Mouse (Mus musculus): Measurements from ENCODE around the gene Scn3a. TPM values are rescaled to one million over a fixed set of nuclear protein-coding genes. Genes with fewer than 3 reads are reported as not detected.
A peak's percentile ranks its signal among the peaks of the same experiment; 100 is the strongest.

Scn3a gene
- not detected for polyA plus RNA-seq (2012; fragmentation: generic; extraction: Trizol)
- long read RNA-seq, experiment 1: 0 reads
- long read RNA-seq, experiment 2: 0 reads

DNA sequence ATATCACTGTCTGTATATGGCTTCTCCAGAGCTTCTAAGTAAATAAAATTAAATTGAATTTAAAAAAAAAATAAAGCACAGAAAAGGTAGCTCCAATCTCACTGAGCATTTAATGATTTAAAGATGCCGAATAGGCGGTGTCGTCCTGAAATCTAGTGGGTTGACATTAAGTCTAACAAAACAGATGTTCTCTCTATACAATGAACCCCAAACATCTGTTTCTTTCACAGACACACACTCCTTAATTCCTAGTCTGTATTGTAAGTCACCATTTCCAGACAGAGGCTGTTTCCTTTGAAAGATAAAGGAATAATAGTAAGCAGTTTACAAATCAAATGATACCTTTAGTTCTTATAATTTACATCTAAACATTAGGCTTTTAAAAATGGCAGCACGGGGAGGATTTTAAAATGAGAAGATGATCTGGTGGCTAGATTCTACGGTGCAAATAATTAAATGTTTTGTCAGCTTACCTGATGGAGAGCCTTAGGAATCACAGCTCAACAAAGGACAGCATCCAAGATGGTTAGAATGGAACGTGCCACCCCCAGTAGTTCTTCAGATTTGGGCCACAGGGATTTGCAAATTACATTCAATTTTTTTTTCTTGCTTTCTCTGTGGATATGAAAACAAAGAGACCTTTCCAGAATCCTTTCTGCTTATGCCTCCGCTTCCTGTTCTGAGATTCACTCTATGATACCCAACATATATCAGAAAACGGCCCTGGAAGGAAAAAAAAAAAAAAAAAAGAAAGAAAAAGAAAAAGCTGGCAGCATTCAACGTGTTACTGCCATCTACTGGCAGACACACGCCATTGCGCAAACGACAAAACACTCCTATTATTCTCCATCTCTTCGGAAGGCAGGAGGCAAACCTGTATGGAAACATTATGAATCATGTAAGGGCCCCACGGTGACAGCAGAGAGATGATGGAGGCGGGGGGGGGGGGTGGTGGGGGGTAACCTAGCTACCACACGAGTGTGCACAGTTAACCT, at the start of gene Scn3a:
Gene Scn3a, minus strand, starts transcription at position 835 of the 995 bp plus-strand sequence.
- Histone ChIP-seq H3K4me3 (ENCODE audit: insufficient read depth, poor library complexity, severe bottlenecking) (no peak within 1 kb of the TSS), H3K27me3 (ENCODE audit: control insufficient read depth, insufficient read depth, insufficient read length) (peaks cover 8% of the 10 kb centered on the region), H3K36me3 (ENCODE audit: control insufficient read depth, insufficient read depth) (no peaks in the 10 kb centered on the region), H3K79me2 (ENCODE audit: control insufficient read depth, insufficient read depth) (no peaks in the 10 kb centered on the region), H3ac (ENCODE audit: control insufficient read depth, insufficient read length, low read depth) (no peak within 1 kb of the TSS), H3K79me3 (ENCODE audit: low read depth) (no peaks in the 10 kb centered on the region)
- no peak for TF ChIP-seq MYOG (IDR thresholded peaks at IDR 0.05; ENCODE audit: control insufficient read depth, extremely low read depth, insufficient read length)
- TF ChIP-seq FOSL1 (IDR thresholded peaks at IDR 0.05; ENCODE audit: insufficient read depth, low read length, poor library complexity, severe bottlenecking): no peak
- peak; percentile 33 for TF ChIP-seq CTCF (IDR thresholded peaks at IDR 0.05; ENCODE audit: control insufficient read depth, insufficient read depth, insufficient read length)
- TF ChIP-seq MYOD1 (IDR thresholded peaks at IDR 0.05; ENCODE audit: control insufficient read depth, insufficient read length, low read depth): no peak
- peak; percentile 83 for TF ChIP-seq CEBPB (IDR thresholded peaks at IDR 0.05; ENCODE audit: low read depth)
- no peak for TF ChIP-seq USF1 (IDR thresholded peaks at IDR 0.05; ENCODE audit: low read depth)

DNA sequence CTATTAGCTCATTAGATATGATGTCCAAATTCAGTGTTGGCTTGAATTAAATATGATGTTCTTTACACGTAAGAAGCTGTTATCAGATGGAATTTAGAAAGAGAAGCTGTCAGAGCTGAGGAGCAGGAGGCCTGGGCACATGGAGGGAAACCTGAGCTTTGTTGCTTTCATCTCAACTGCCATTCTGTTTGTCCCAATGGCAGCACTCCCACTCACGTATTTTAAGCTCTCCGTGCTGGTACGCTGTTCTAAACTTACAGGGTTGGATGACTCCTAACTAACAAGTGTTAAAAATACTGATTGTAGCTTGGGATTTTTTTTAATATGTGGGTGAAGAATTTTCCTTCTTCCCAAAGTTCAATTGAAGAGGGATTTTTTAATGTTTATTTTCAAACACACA, 44.5 kb upstream of the Scn3a start:
- Histone ChIP-seq H3K27me3 (ENCODE audit: control insufficient read depth, insufficient read depth, insufficient read length) (no peaks in the 10 kb centered on the region), H3K36me3 (ENCODE audit: control insufficient read depth, insufficient read depth) (no peaks in the 10 kb centered on the region), H3K79me2 (ENCODE audit: control insufficient read depth, insufficient read depth) (no peaks in the 10 kb centered on the region), H3K79me3 (ENCODE audit: low read depth) (no peaks in the 10 kb centered on the region), H3K4me3 (ENCODE audit: insufficient read depth, poor library complexity, severe bottlenecking) (no peak overlapping the region), H3ac (ENCODE audit: control insufficient read depth, insufficient read length, low read depth) (no peak overlapping the region)
- TF ChIP-seq CEBPB (IDR thresholded peaks at IDR 0.05; ENCODE audit: low read depth) (no peak), CTCF (IDR thresholded peaks at IDR 0.05; ENCODE audit: control insufficient read depth, insufficient read depth, insufficient read length) (no peak)

DNA sequence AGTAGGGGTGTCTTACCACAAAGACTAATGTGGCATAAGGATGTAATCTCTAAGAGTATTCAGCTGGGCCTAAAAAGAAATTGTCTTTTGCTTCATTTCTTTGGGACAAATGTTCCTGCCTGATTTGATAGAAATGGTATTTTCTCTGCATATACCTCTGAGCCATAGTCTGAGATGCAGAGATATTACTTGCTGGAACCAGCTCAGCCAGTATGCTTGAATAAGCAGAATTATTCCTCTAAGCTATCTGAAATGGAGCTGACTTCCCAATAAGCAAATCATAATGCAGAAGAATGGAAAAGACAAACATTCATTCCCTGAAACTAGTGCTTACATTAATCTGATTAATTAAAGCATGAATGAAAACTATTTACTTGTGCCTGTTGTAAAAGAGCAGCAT, 40.4 kb upstream of the Scn3a start:
- H3K4me3 ChIP-seq (ENCODE audit: insufficient read depth, poor library complexity, severe bottlenecking): no peak overlapping the region
- H3K36me3 ChIP-seq (ENCODE audit: control insufficient read depth, insufficient read depth): no peaks in the 10 kb centered on the region
- no peaks in the 10 kb centered on the region for H3K79me3 ChIP-seq (ENCODE audit: low read depth)
- H3K27me3 ChIP-seq (ENCODE audit: control insufficient read depth, insufficient read depth, insufficient read length): no peaks in the 10 kb centered on the region
- TF ChIP-seq CTCF (IDR thresholded peaks at IDR 0.05; ENCODE audit: control insufficient read depth, insufficient read depth, insufficient read length) (no peak), CEBPB (IDR thresholded peaks at IDR 0.05; ENCODE audit: low read depth) (no peak), FOSL1 (IDR thresholded peaks at IDR 0.05; ENCODE audit: insufficient read depth, low read length, poor library complexity, severe bottlenecking) (no peak), MYOG (IDR thresholded peaks at IDR 0.05; ENCODE audit: control insufficient read depth, extremely low read depth, insufficient read length) (no peak), MAX (IDR thresholded peaks at IDR 0.05) (no peak), MYOD1 (IDR thresholded peaks at IDR 0.05; ENCODE audit: control insufficient read depth, insufficient read length, low read depth) (no peak), USF1 (IDR thresholded peaks at IDR 0.05; ENCODE audit: low read depth) (no peak)
- H3ac ChIP-seq (ENCODE audit: control insufficient read depth, insufficient read length, low read depth): no peak overlapping the region
- no peaks in the 10 kb centered on the region for H3K79me2 ChIP-seq (ENCODE audit: control insufficient read depth, insufficient read depth)

DNA sequence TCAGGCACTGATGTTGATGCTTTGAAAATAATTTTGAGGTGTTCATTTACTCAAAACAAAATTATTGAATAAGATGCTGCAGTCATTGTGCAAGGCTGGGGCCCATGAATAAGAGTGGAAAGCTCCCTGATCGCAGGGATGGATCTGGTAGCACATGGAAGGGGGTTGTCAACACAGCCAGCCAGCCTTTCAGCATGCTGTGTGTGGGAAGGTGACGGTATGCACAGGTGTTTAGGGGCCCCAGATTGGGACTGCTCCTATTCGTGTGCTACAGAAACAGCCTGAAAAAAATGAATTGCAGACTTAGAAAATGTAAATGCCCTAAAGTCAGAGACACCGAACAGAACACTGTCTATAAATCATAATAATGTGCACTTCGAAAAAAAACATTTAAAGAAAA, 20.3 kb upstream of the Scn3a start:
- Histone ChIP-seq H3K79me3 (ENCODE audit: low read depth) (no peaks in the 10 kb centered on the region), H3K36me3 (ENCODE audit: control insufficient read depth, insufficient read depth) (no peaks in the 10 kb centered on the region), H3K79me2 (ENCODE audit: control insufficient read depth, insufficient read depth) (no peaks in the 10 kb centered on the region), H3K4me3 (ENCODE audit: insufficient read depth, poor library complexity, severe bottlenecking) (no peak overlapping the region), H3ac (ENCODE audit: control insufficient read depth, insufficient read length, low read depth) (no peak overlapping the region), H3K27me3 (ENCODE audit: control insufficient read depth, insufficient read depth, insufficient read length) (no peaks in the 10 kb centered on the region)
- TF ChIP-seq MAX (IDR thresholded peaks at IDR 0.05): no peak
- TF ChIP-seq FOSL1 (IDR thresholded peaks at IDR 0.05; ENCODE audit: insufficient read depth, low read length, poor library complexity, severe bottlenecking): no peak
- no peak for TF ChIP-seq MYOG (IDR thresholded peaks at IDR 0.05; ENCODE audit: control insufficient read depth, extremely low read depth, insufficient read length)
- no peak for TF ChIP-seq CTCF (IDR thresholded peaks at IDR 0.05; ENCODE audit: control insufficient read depth, insufficient read depth, insufficient read length)
- TF ChIP-seq CEBPB (IDR thresholded peaks at IDR 0.05; ENCODE audit: low read depth): no peak
- no peak for TF ChIP-seq USF1 (IDR thresholded peaks at IDR 0.05; ENCODE audit: low read depth)
- TF ChIP-seq MYOD1 (IDR thresholded peaks at IDR 0.05; ENCODE audit: control insufficient read depth, insufficient read length, low read depth): no peak

DNA sequence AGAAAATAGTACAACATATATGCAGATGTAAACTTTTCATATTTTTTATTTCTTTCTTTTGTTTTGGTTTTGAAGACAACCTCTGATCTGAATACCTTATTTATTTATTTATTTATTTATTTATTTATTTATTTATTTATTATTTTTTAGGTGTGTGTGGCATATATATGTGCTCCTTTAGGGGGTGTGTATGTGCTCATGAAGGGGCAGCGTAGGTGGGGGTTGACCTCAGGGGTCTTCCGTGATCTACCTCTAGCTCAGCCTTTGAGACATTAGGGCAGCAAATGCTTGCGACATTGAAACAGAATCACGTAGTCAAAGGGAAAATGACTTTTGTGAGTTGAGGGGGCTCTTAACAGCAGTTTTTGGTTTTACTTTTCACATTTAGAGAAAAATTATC, 498 bp upstream of the Scn3a start:
- Histone ChIP-seq H3K4me3 (ENCODE audit: insufficient read depth, poor library complexity, severe bottlenecking) (no peak overlapping the region), H3K27me3 (ENCODE audit: control insufficient read depth, insufficient read depth, insufficient read length) (peaks cover 8% of the 10 kb centered on the region), H3K79me2 (ENCODE audit: control insufficient read depth, insufficient read depth) (no peaks in the 10 kb centered on the region), H3K36me3 (ENCODE audit: control insufficient read depth, insufficient read depth) (no peaks in the 10 kb centered on the region), H3K79me3 (ENCODE audit: low read depth) (no peaks in the 10 kb centered on the region), H3ac (ENCODE audit: control insufficient read depth, insufficient read length, low read depth) (no peak overlapping the region)
- no peak for TF ChIP-seq MYOD1 (IDR thresholded peaks at IDR 0.05; ENCODE audit: control insufficient read depth, insufficient read length, low read depth)
- no peak for TF ChIP-seq MAX (IDR thresholded peaks at IDR 0.05)
- TF ChIP-seq CEBPB (IDR thresholded peaks at IDR 0.05; ENCODE audit: low read depth): no peak
- TF ChIP-seq FOSL1 (IDR thresholded peaks at IDR 0.05; ENCODE audit: insufficient read depth, low read length, poor library complexity, severe bottlenecking): no peak
- no peak for TF ChIP-seq MYOG (IDR thresholded peaks at IDR 0.05; ENCODE audit: control insufficient read depth, extremely low read depth, insufficient read length)
- TF ChIP-seq USF1 (IDR thresholded peaks at IDR 0.05; ENCODE audit: low read depth): no peak
- no peak for TF ChIP-seq CTCF (IDR thresholded peaks at IDR 0.05; ENCODE audit: control insufficient read depth, insufficient read depth, insufficient read length)

Data from C2C12 (cell line).